Mouse (Mus musculus): Measurements from ENCODE around the gene Sirt1.

GRCm38 (mm10) chr10:63403636-63404035 is 22.1 kb upstream of the Sirt1 start:
- TF ChIP-seq POLR2A (IDR thresholded peaks at IDR 0.05; ENCODE audit: control insufficient read depth in 1 of 2, insufficient read depth in 1 of 2, low read depth in 1 of 2, low read length in 2 of 2, poor library complexity in 1 of 2): no peak
- TF ChIP-seq EP300 (IDR thresholded peaks at IDR 0.05; ENCODE audit: low read depth in 1 of 2, low read length in 2 of 2): no peak
- no peak for TF ChIP-seq ZKSCAN1 (IDR thresholded peaks at IDR 0.05; ENCODE audit: low read depth, low read length)
- no peak for TF ChIP-seq ZC3H11A (IDR thresholded peaks at IDR 0.05; ENCODE audit: low read depth, low read length)
- TF ChIP-seq NRF1 (IDR thresholded peaks at IDR 0.05; ENCODE audit: insufficient read depth, low read depth, low read length, poor library complexity, severe bottlenecking): no peak
- no peak for TF ChIP-seq MAFK (IDR thresholded peaks at IDR 0.05; ENCODE audit: borderline replicate concordance, low read depth, low read length)
- no peak for TF ChIP-seq GATA1 (IDR thresholded peaks at IDR 0.05; ENCODE audit: low read depth, low read length)
- TF ChIP-seq CTCF (IDR thresholded peaks at IDR 0.05 in 2 of 3, conservative IDR thresholded peaks at IDR 0.05 in 1 of 3; ENCODE audit: control insufficient read depth in 1 of 3, insufficient read depth in 1 of 3, low read depth in 2 of 3, low read length in 3 of 3, poor library complexity in 1 of 3, severe bottlenecking in 1 of 3): no peak
